Mouse (Mus musculus) layer of hippocampus, postnatal 25 days (tissue): ENCODE measurements around the gene Tmem192. TPM values are rescaled to one million over a fixed set of nuclear protein-coding genes. Genes with fewer than 3 reads are reported as not detected.
A peak's percentile ranks its signal among the peaks of the same experiment; 100 is the strongest.

Experiments used
- DNase-seq, 2 experiments: peaks; one replicate each; pipeline ENCODE4 v3.0.0; 2022; ENCODE audit warnings: mixed read lengths in 2 of 2, low spot score in 1 of 2; ENCODE audit errors: extremely low spot score in 1 of 2
- total RNA-seq, 2 experiments: library from RNA; stranded (reverse); gene quantifications; 2 replicates each; pipeline ENCODE4 v1.2.3; 2021

The Tmem192 gene
- total RNA-seq = 10 to 100 TPM; 21.6 to 22.5 TPM

- peak; percentile 86 to 95 for DNase-seq
Measured at GRCm38 (mm10) chr8:64946820-64947697, at the start of gene Tmem192. Tmem192 (plus strand) TSS chr8:64947185.

GRCm38 (mm10) chr8:64898710-64899109 lies 48.3 kb upstream of the Tmem192 start:
- DNase-seq = no peak

- no peak for DNase-seq
Measured at GRCm38 (mm10) chr8:64900645-64901044, 46.3 kb upstream of the Tmem192 start.

- no peak for DNase-seq
Measured at GRCm38 (mm10) chr8:64901527-64902156, 45.3 kb upstream of the Tmem192 start.

- DNase-seq = no peak
Measured at GRCm38 (mm10) chr8:64902191-64902590, 44.8 kb upstream of the Tmem192 start.

- DNase-seq = no peak
Measured at GRCm38 (mm10) chr8:64903778-64904177, 43.2 kb upstream of the Tmem192 start.

- no peak for DNase-seq
Measured at GRCm38 (mm10) chr8:64910026-64910425, 37.0 kb upstream of the Tmem192 start.

GRCm38 (mm10) chr8:64916793-64917192 lies 30.2 kb upstream of the Tmem192 start:
- no peak for DNase-seq

GRCm38 (mm10) chr8:64923329-64923728 lies 23.7 kb upstream of the Tmem192 start:
- DNase-seq = no peak

- DNase-seq = no peak
Measured at GRCm38 (mm10) chr8:64925762-64926161, 21.2 kb upstream of the Tmem192 start.

- no peak for DNase-seq
Measured at GRCm38 (mm10) chr8:64926355-64926754, 20.6 kb upstream of the Tmem192 start.

GRCm38 (mm10) chr8:64928938-64929337 lies 18.0 kb upstream of the Tmem192 start:
- no peak for DNase-seq

- DNase-seq = no peak
Measured at GRCm38 (mm10) chr8:64934997-64935396, 12.0 kb upstream of the Tmem192 start.

GRCm38 (mm10) chr8:64941019-64941418 lies 6.0 kb upstream of the Tmem192 start:
- DNase-seq = no peak

- peak; percentile 80 to 97 for DNase-seq
Measured at GRCm38 (mm10) chr8:64941495-64941894, 5.5 kb upstream of the Tmem192 start.

- no peak for DNase-seq
Measured at GRCm38 (mm10) chr8:64942946-64943345, 4.0 kb upstream of the Tmem192 start.

GRCm38 (mm10) chr8:64944831-64945230 lies 2.2 kb upstream of the Tmem192 start:
- DNase-seq = no peak

- no peak for DNase-seq
Measured at GRCm38 (mm10) chr8:64945606-64946005, 1.4 kb upstream of the Tmem192 start.

- DNase-seq = no peak
Measured at GRCm38 (mm10) chr8:64946441-64946819, 555 bp upstream of the Tmem192 start.

- no peak for DNase-seq
Measured at GRCm38 (mm10) chr8:64947698-64948034, 681 bp downstream of the Tmem192 start.

- no peak for DNase-seq
Measured at GRCm38 (mm10) chr8:64948371-64948770, 1.4 kb downstream of the Tmem192 start.

- no peak for DNase-seq
Measured at GRCm38 (mm10) chr8:64952101-64952500, 5.1 kb downstream of the Tmem192 start.
